Mouse (Mus musculus) left cerebral cortex, postnatal 10 days (tissue): ENCODE measurements at regions not wholly inside any gene's neighbourhood (a gene's known extent, or its start where the extent isn't known, plus 50 kb on each side); places are given as distances from the start of the nearest gene placed in this dataset.

Source experiments
- DNase-seq, 2 experiments: peaks; one replicate each; pipeline ENCODE4 v3.0.0; 2021 to 2022; ENCODE audit warnings: low spot score in 2 of 2, mixed read lengths in 1 of 2; ENCODE audit errors: extremely low spot score in 1 of 2
- intact Hi-C: fragments of 180-260 bp; cut with DNase I; formaldehyde crosslinking; loops from one replicate; pipeline ENCODE4 v1.15.1; 2025

- intact Hi-C loops = no loop called here
- peak; percentile 10 to 17 for DNase-seq
Measured at GRCm38 (mm10) chr7:95082248-95082647, 1088.8 kb upstream of the Tenm4 start.

- DNase-seq = no peak
- intact Hi-C loops = no loop called here
Measured at GRCm38 (mm10) chr7:95084328-95084727, 1086.7 kb upstream of the Tenm4 start.

GRCm38 (mm10) chr7:95091360-95091759 lies 1079.7 kb upstream of the Tenm4 start:
- peak in 1 of 2 experiments; percentile 2 for DNase-seq

GRCm38 (mm10) chr7:95129020-95129419 lies 1042.0 kb upstream of the Tenm4 start:
- intact Hi-C loops = no loop called here
- DNase-seq = no peak

More at GRCm38 (mm10) chr7:95091360-95091759, 1079.7 kb upstream of the Tenm4 start:
- intact Hi-C loops = loop anchor here (5.0 kb wide), 1 partner anchor 729 kb away; no protein-coding TSS in a partner anchor

GRCm38 (mm10) chr7:95133038-95133437 lies 1038.0 kb upstream of the Tenm4 start:
- intact Hi-C loops = no loop called here
- no peak for DNase-seq

- no peak for DNase-seq
- intact Hi-C loops = no loop called here
Measured at GRCm38 (mm10) chr7:95134062-95134625, 1036.9 kb upstream of the Tenm4 start.

GRCm38 (mm10) chr7:95141778-95142177 lies 1029.3 kb upstream of the Tenm4 start:
- intact Hi-C loops = no loop called here

GRCm38 (mm10) chr7:95143037-95143436 lies 1028.0 kb upstream of the Tenm4 start:
- DNase-seq = no peak
- intact Hi-C loops = no loop called here

More at GRCm38 (mm10) chr7:95141778-95142177, 1029.3 kb upstream of the Tenm4 start:
- no peak for DNase-seq
